Mouse (Mus musculus) stomach, postnatal 0 days (tissue): Measurements from ENCODE around the gene Omg.

Experiments
- CTCF ChIP-seq: IDR thresholded peaks from 2 replicates; pipeline ENCODE4 v1.5.1; 2016; ENCODE audit warnings: antibody characterized with exemption, low read depth, mild to moderate bottlenecking, moderate library complexity
- EP300 ChIP-seq: optimal IDR thresholded peaks from 2 replicates; pipeline ENCODE3; 2016; ENCODE audit warnings: antibody characterized with exemption

DNA sequence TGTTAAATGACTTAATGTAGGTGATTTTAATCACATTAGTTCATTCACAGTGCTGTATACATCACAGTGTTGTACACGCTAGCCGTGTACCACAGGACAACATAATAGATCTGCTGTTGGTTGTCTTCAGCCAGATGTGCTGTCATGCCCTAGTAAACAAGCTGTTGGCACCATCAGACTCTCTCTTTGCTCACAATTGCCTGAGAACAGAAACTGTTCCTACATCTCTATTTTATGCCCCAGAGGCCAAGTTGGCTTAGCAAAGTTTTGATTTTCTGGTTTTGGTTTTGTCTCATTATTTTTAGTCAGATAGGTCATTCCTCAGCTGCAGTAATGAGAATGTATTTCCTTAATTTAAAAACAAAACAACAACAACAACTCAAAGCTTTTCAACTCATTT, 25.9 kb upstream of the Omg start:
- TF ChIP-seq CTCF = no peak
- TF ChIP-seq EP300 = no peak
